Mouse (Mus musculus) Muller cell, postnatal 12 days (primary cell): ENCODE results near the gene Psg16.
A peak's percentile ranks its signal among the peaks of the same experiment; 100 is the strongest.
"Not testable (repeated sequence)": the region's sequence is repeated elsewhere in the genome, so short reads cannot be mapped to it uniquely, and the experiment has no call there.

Experiments
- DNase-seq: peaks from one replicate; pipeline ENCODE4 v3.0.0-alpha.2; 2015; ENCODE audit errors: inconsistent ontology term

The Psg16 gene

GRCm38 (mm10) chr7:17055287-17055946, 18.4 kb upstream of the Psg16 start:
- no peak for DNase-seq

DNA sequence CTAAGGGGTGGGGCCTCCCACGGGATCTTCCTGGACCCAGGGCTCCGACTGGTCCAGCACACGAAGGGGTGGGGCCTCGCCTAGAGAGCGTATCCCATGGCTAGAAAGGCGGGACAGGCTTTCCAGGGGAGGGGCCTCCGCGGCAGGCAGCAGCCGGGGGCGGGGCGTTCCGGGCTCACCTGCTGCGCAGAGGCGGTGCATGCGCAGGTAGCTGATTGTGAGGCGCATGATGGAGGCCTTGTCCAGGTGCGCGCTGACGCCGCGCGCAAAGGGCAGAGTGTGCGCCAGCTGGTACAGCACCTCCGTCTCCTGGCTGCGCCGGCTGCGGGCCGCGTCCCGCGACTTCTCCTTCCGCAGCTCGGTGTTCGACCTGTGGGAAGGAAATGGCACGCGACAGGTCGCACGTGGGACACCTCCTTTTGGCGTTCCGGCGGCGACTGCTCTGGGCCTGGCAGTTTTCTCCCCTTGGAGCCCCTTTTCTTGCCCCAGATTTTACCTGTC, 17.7 kb upstream of the Psg16 start:
- DNase-seq = peak; percentile 89

- no peak for DNase-seq
Observed at GRCm38 (mm10) chr7:17056601-17057523, 17.0 kb upstream of the Psg16 start.

GRCm38 (mm10) chr7:17058071-17058689, 15.7 kb upstream of the Psg16 start:
- no peak for DNase-seq

- no peak for DNase-seq
Observed at GRCm38 (mm10) chr7:17058816-17059462, 14.9 kb upstream of the Psg16 start.

DNA sequence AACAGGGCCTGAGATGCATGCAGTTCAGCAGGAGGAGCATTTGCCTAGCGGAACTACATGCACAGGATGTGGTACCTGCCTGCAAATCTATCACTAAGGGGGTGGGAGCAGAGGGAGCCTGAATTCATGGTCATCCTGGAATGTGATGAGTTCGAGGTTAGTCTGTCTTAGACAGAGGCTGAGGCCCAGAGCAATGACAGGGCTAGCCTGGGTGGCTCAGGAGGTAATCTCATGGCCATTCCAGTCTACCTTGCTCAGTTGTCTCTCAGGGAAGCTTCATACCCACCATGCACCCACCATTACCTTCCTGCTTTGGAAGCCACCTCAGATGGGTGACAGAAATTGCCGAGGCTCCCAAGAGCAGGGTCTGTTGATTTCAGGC, 14.4 kb upstream of the Psg16 start:
- no peak for DNase-seq

DNA sequence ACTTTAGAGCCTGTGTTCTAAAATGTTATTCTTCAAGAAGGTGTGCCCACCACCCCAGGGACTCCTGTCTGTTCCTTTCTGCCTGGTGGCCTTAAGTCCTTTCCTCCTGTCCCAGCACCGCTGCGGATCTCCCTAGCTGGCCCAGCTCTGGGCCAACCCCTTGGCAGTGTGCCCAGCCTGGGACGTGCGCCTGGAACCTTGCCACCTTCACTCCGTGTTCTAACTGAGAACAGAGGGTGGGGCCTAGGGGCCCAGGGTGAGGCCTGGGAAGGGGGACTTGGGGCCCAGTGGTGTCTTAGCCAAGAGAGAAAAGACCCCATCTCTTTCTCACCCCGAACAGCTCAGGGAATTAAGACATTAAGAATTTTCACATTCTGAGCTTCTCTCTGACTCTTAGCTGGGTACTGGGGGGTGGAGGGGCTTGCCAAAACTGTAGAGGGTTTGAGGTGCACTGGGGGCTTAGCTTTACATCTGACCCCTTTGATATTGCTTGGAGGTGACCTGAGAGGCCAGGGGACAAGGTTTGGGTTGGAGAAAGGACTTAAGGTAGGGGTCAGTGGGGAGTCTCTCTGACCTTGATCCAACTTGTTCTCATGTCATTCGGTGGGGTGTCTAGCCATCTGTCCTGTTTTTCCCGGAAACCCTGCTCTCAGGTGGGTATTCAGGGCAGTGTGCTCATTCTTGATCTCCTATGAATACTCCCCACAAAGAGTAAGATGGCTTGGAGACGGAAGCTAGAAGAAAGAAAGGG, 13.6 kb upstream of the Psg16 start:
- peak; percentile 86 for DNase-seq

GRCm38 (mm10) chr7:17060782-17061605, 12.8 kb upstream of the Psg16 start:
- DNase-seq = no peak

- peak; percentile 26 for DNase-seq
Observed at GRCm38 (mm10) chr7:17062389-17062788, 11.5 kb upstream of the Psg16 start, which contains the start of gene Hif3a. TSS of gene Hif3a (minus strand) at chr7:17062427.

DNA sequence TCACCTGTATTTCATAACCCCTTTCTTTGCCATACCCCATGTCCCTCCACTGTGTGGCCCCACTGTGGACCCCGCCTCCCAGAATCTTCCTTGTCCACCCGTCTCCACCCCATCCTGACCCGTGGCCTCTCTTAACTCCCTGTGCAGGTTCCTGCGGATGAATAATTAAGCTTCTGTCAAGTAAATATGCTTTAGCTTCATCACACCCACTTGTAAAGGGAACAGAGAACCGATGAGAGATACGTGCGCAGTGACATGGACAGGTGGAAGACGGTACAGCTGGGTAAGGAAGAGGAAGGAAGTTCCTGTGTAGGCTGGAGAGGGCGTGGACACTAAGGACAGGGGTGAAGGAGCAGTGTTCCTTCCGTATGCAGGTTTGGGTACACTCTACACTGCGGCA, 11.0 kb upstream of the Psg16 start:
- DNase-seq = no peak

DNA sequence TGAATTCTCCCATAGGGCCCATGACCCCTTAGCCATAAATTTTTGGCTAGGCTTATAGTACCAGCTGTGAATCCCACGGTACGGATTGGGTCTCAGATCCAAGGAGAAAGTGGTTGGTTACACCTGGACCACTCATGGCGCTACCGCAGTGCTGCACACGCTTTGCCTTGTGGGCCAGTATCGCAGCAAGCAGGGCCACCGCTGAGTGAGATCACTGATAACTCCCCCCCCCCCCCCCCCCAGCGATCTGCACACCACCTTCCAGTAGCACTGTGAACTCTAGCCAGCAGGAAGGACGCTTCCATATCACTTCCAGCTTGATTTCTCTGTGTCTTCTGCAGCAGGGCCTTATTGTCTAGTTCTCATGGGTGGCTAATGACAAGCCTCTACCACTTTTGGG, 8.2 kb upstream of the Psg16 start:
- no peak for DNase-seq

DNA sequence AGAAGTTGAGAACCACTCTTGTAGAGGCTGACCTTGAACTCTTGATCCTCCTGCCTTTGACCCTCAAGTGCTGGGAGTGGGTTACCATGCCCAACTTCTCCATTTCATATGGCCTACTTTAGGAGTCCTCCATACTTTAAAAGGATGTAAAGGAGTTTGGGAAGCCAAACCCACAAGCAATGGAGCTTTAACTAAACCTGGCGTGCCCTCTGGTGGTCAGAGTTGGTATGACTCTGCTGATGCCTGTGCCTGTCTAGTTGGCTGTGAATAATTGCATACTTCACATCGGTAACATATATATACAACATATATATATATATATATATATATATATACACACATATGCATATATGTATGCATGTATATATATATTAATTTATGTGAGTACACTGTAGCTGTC, 7.4 kb upstream of the Psg16 start:
- DNase-seq = peak; percentile 36

GRCm38 (mm10) chr7:17067000-17067399, 6.8 kb upstream of the Psg16 start:
- DNase-seq = no peak

DNA sequence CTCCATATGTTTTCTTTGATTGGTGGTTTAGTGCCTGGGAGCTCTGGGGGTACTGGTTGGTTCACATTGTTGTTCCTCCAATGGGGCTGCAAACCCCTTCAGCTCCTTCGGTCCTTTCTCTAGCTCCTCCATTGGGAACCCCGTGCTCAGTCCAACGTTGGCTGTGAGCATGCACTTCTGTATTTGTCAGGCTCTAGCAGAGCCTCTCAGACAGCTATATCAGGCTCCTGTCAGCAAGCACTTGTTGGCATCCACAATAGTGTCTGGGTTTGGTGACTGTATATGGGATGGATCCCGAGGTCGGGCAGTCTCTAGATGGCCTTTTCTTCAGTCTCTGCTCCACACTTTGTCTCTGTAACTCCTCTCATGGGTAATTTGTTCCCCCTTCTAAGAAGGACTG, 6.2 kb upstream of the Psg16 start:
- not testable (repeated sequence) for DNase-seq

DNA sequence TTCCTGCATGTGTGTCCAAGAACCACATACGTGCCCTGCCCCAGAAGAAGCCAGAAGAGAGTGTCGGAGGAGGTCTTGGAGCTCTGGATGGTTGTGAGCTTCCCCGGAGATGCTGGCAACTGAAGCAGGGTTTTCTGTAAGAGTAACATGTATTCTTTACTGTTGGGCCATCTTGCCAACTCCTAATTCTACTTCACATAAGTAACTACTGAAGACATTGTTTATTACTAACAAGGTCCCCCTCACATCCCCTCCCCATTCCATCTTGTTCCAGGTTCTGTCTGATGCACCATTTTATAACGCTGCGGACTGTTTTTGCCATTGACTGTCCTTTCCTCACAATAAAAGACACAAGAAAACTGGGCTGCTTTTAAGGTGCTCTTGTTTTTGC, 332 bp upstream of the Psg16 start:
- no peak for DNase-seq

- no peak for DNase-seq
Observed at GRCm38 (mm10) chr7:17076542-17076941, 2.7 kb downstream of the Psg16 start.

- no peak for DNase-seq
Observed at GRCm38 (mm10) chr7:17078076-17078654, 4.3 kb downstream of the Psg16 start.

DNA sequence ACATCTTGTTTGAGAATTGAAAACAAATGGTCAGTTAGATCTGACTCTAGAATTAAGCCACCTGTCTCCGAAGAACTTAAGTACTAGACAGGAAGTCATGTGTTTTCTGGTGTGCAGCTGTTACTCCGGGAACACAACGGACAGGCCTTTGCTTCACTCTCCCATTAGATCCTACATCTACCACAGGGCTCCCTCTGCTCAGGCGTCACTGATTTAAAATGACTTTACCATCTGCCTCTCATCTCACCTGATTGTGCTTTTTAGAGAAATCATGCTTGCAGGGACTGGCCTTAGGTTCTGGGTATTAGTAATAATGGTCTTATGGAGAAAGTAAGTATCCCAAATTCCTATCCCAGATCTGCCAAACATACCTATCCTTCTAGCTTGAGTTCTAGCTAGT, 8.9 kb downstream of the Psg16 start:
- no peak for DNase-seq

- DNase-seq = no peak
Observed at GRCm38 (mm10) chr7:17087731-17088130, 13.9 kb downstream of the Psg16 start.

GRCm38 (mm10) chr7:17090058-17090585, 16.3 kb downstream of the Psg16 start:
- DNase-seq = no peak
